In genomic region chr7:48876526-48876925, GRCm38 (mm10) we compare ENCODE assay signal across 8 mouse cellular contexts. TPM values are rescaled to one million over a fixed set of nuclear protein-coding genes. Genes with fewer than 3 reads are reported as not detected.
DNase-seq lines count a peak whose midpoint lies in the region; ATAC-seq and TF ChIP-seq lines count a peak whose summit lies in the region.

No protein-coding gene starts in this region.

- ATAC-seq in forebrain, embryonic 14.5 days = no peak
- no peak for ATAC-seq in forebrain, embryonic 15.5 days (replicated peaks)
- ATAC-seq in liver, embryonic 14.5 days (ENCODE audit: insufficient read depth) = no peak

- TF ChIP-seq EP300 in liver, embryonic 14.5 days (IDR thresholded peaks at IDR 0.05; ENCODE audit: low read depth) = no peak

- no peak overlapping the region for H3K4me3 ChIP-seq in forebrain, embryonic 14.5 days (ENCODE audit: low read depth, low read length)
- H3K4me3 ChIP-seq in forebrain, embryonic 15.5 days = no peak overlapping the region
- no peak overlapping the region for H3K4me3 ChIP-seq in liver, embryonic 14.5 days (ENCODE audit: insufficient read depth in 1 of 2, low read depth in 2 of 2, low read length in 2 of 2)

- 69% methylated on average over 4 of the region's 4 CpGs for WGBS in forebrain, embryonic 14.5 days
- WGBS in forebrain, embryonic 15.5 days = 68% methylated on average over 4 of the region's 4 CpGs
- WGBS in liver, embryonic 14.5 days (ENCODE audit: insufficient replicate concordance) = 70% methylated on average over 4 of the region's 4 CpGs

- H3K36me3 ChIP-seq in forebrain, embryonic 14.5 days (ENCODE audit: control insufficient read depth, insufficient read depth, low read length) = peaks cover 41% of the 10 kb centered on the region
- H3K36me3 ChIP-seq in forebrain, embryonic 15.5 days = no peaks in the 10 kb centered on the region
- H3K36me3 ChIP-seq in liver, embryonic 14.5 days (replicated peaks; ENCODE audit: control insufficient read depth, insufficient read depth, low read depth) = peaks cover 81% of the 10 kb centered on the region

- H3K27me3 ChIP-seq in forebrain, embryonic 14.5 days (replicated peaks; ENCODE audit: control insufficient read depth, insufficient read depth, low read length) = no peaks in the 10 kb centered on the region
- no peaks in the 10 kb centered on the region for H3K27me3 ChIP-seq in forebrain, embryonic 15.5 days
- H3K27me3 ChIP-seq in liver, embryonic 14.5 days (ENCODE audit: control insufficient read depth, insufficient read depth, low read length) = no peaks in the 10 kb centered on the region

- no peaks in the 10 kb centered on the region for H3K9me3 ChIP-seq in forebrain, embryonic 14.5 days (replicated peaks; ENCODE audit: control insufficient read depth, low read length)
- no peaks in the 10 kb centered on the region for H3K9me3 ChIP-seq in forebrain, embryonic 15.5 days
- H3K9me3 ChIP-seq in liver, embryonic 14.5 days (ENCODE audit: control insufficient read depth, low read length) = no peaks in the 10 kb centered on the region

- H3K4me2 ChIP-seq in forebrain, embryonic 14.5 days (ENCODE audit: low read length) = no peak overlapping the region
- no peak overlapping the region for H3K4me2 ChIP-seq in forebrain, embryonic 15.5 days (replicated peaks)
- no peak overlapping the region for H3K4me2 ChIP-seq in liver, embryonic 14.5 days (ENCODE audit: low read depth)

- H3K4me1 ChIP-seq in forebrain, embryonic 14.5 days (ENCODE audit: control insufficient read depth, insufficient read depth, low read length) = peaks cover 3% of the 10 kb centered on the region; the same call in 1 of the 2 replicates
- H3K4me1 ChIP-seq in forebrain, embryonic 15.5 days = peaks cover 15% of the 10 kb centered on the region
- H3K4me1 ChIP-seq in liver, embryonic 14.5 days (replicated peaks; ENCODE audit: control insufficient read depth in 2 of 2, insufficient read depth in 2 of 2, low read length in 1 of 2) = peaks cover 6% of the 10 kb centered on the region in 2 experiments

- peak; percentile 79 for TF ChIP-seq CTCF in liver, embryonic 14.5 days (IDR thresholded peaks at IDR 0.05; ENCODE audit: low read depth)

- H3K9ac ChIP-seq in forebrain, embryonic 14.5 days (ENCODE audit: low read length) = no peak overlapping the region
- H3K9ac ChIP-seq in forebrain, embryonic 15.5 days (replicated peaks) = no peak overlapping the region
- no peak overlapping the region for H3K9ac ChIP-seq in liver, embryonic 14.5 days (replicated peaks)

- peak; percentile 81 for DNase-seq in forebrain, embryonic 14.5 days (ENCODE audit: low spot score)
- DNase-seq in spleen, adult 12 weeks (ENCODE audit: low spot score) = peak; percentile 23
- no peak for DNase-seq in spleen, postnatal 14 days (ENCODE audit: low spot score in 2 of 2)
- DNase-seq in cerebellum, adult 9-10 months = peak; percentile 73
- peak; percentile 84 for DNase-seq in induced T-regulatory cell, adult 2 months (ENCODE audit: low read depth)
- DNase-seq in liver, embryonic 14.5 days (ENCODE audit: low read depth in 3 of 3, low spot score in 3 of 3) = peak in 1 of 3 experiments; percentile 51
- peak; percentile 23 to 48 for DNase-seq in spleen, postnatal 36 days (ENCODE audit: low spot score in 2 of 2)

- H3K27ac ChIP-seq in forebrain, embryonic 14.5 days (ENCODE audit: low read depth, low read length) = no peak overlapping the region
- no peak overlapping the region for H3K27ac ChIP-seq in forebrain, embryonic 15.5 days (replicated peaks)
- no peak overlapping the region for H3K27ac ChIP-seq in liver, embryonic 14.5 days

RNA-seq across cellular contexts. Expression of gene E2f8, which starts 4.9 kb away (rescaled TPM):
- 4.1 and 4.6 TPM in 2 replicates for polyA plus RNA-seq in forebrain, embryonic 14.5 days (2014; fragmentation: Nextera tagmentation; extraction: Ambion mirVana)
- polyA plus RNA-seq in forebrain, embryonic 15.5 days (2015; fragmentation: Nextera tagmentation; extraction: Ambion mirVana) = 6.3 and 7.0 TPM in 2 replicates
- 23.6 and 25.9 TPM in 2 replicates for polyA plus RNA-seq in liver, embryonic 14.5 days (2012; rRNA removed)
- polyA plus RNA-seq in liver, embryonic 14.5 days (2014; fragmentation: Nextera tagmentation; extraction: Ambion mirVana) = 28.2 and 32.0 TPM in 2 replicates

RNA-seq across cellular contexts. Expression of gene Csrp3, which starts 28.7 kb away (rescaled TPM):
- not detected in 2 replicates for polyA plus RNA-seq in forebrain, embryonic 14.5 days (2014; fragmentation: Nextera tagmentation; extraction: Ambion mirVana)
- 0.20 and 0.29 TPM in 2 replicates for polyA plus RNA-seq in forebrain, embryonic 15.5 days (2015; fragmentation: Nextera tagmentation; extraction: Ambion mirVana)
- polyA plus RNA-seq in liver, embryonic 14.5 days (2012; rRNA removed) = 0.07 TPM in 1 of 2 replicates, not detected in the other
- 0.30 TPM in 1 of 2 replicates, not detected in the other for polyA plus RNA-seq in liver, embryonic 14.5 days (2014; fragmentation: Nextera tagmentation; extraction: Ambion mirVana)

RNA-seq across cellular contexts. Expression of gene Nav2, which starts 32.0 kb away (rescaled TPM):
- 6.3 and 15.5 TPM in 2 replicates for polyA plus RNA-seq in forebrain, embryonic 14.5 days (2014; fragmentation: Nextera tagmentation; extraction: Ambion mirVana)
- polyA plus RNA-seq in forebrain, embryonic 15.5 days (2015; fragmentation: Nextera tagmentation; extraction: Ambion mirVana) = 24.6 and 27.3 TPM in 2 replicates
- polyA plus RNA-seq in liver, embryonic 14.5 days (2012; rRNA removed) = 1.3 and 1.5 TPM in 2 replicates
- 1.6 and 2.0 TPM in 2 replicates for polyA plus RNA-seq in liver, embryonic 14.5 days (2014; fragmentation: Nextera tagmentation; extraction: Ambion mirVana)

Comparison
In these comparisons a context has a peak if more than half of its experiments do, and no peak if none do; other contexts are left out.
1. DNase-seq: peak in forebrain, embryonic 14.5 days (single experiment), spleen, adult 12 weeks (single experiment), cerebellum, adult 9-10 months (single experiment), induced T-regulatory cell, adult 2 months (single experiment) and spleen, postnatal 36 days (2 of 2); none in spleen, postnatal 14 days (0 of 2).